Mouse (Mus musculus) kidney, postnatal 4 days (tissue): ENCODE measurements around the gene Lrrc38.
A peak's percentile ranks its signal among the peaks of the same experiment; 100 is the strongest.
"Not testable (repeated sequence)": the region's sequence is repeated elsewhere in the genome, so short reads cannot be mapped to it uniquely, and the experiment has no call there.

Experiments
- DNase-seq, 2 experiments: peaks; one replicate each; pipeline ENCODE4 v3.0.0; 2021; ENCODE audit warnings: mixed read lengths in 2 of 2

Lrrc38 gene

DNA sequence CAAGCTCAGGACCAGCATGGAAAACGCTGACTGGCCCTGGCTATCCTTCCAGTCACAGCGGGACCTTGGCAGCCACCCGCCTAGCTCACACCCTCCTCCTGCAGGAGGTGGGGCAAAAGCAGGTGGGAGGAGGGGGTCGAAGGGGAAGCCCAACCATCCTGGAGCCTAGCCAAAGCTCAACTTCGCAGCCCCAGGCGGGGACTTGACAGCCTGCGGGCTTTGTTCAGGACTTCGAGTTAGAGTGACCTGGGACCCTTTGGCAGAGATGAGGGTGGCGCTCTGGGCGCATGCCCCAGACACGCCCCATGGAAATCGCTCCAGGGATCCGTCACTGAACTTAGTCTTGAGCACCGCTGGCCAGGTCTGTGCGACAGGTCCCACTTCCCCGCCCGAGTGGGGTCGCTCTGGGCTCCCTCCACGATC lies at the start of gene Lrrc38:
TSS of gene Lrrc38 (plus strand) at position 274 of the 423 bp plus-strand sequence.
- peak; percentile 15 to 34 for DNase-seq

- DNase-seq, result no peak
These were observed 49.4 kb upstream of the Lrrc38 start for GRCm38 (mm10) chr4:143300113-143300688.

GRCm38 (mm10) chr4:143301042-143301441 lies 48.5 kb upstream of the Lrrc38 start:
- DNase-seq, result no peak

DNA sequence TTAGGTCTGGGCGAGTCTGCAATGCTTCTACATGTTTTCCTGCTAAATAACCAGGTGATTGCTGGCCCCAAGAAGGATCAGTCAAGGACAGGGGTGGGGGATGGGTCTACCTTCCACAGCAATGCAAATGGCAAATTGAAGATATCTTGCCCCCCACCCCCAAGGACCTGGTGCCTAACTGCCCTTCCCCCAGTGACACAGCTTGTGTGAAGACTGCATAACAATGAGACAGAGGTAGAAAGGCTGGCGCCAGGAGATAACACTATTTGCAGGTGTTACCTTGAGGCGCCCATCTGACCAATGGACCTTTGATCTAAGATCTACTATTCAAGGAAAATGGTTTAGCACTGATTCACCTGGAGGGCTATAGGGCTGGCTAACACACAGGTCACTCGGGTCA lies 47.7 kb upstream of the Lrrc38 start:
- no peak for DNase-seq

- DNase-seq, result no peak
These were observed 47.2 kb upstream of the Lrrc38 start for GRCm38 (mm10) chr4:143302279-143302890.

GRCm38 (mm10) chr4:143305031-143305430 lies 44.5 kb upstream of the Lrrc38 start:
- no peak for DNase-seq

- no peak for DNase-seq
These were observed 43.4 kb upstream of the Lrrc38 start for GRCm38 (mm10) chr4:143305987-143306772.

DNA sequence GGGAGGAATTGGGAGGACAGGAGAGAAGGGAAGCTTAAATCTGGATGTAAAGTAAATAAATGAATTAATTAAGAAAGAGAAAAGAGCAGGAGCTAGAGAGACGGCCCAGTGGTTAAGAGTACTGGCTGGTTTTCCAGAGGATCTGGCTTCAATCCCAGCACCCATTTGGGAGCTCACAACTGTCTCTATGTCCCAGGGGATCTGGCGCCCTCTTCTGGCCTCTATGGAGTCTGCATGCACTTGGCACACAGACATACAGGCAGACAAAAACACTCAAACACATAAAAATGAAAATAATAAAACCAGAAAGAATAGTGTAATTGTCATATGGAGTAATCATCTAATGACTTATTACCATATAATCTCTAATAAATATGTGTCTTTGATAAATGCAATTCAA lies 38.2 kb upstream of the Lrrc38 start:
- peak; percentile 41 to 48 for DNase-seq

GRCm38 (mm10) chr4:143313299-143313698 lies 36.3 kb upstream of the Lrrc38 start:
- DNase-seq, result no peak

GRCm38 (mm10) chr4:143324176-143324924 lies 25.2 kb upstream of the Lrrc38 start:
- no peak for DNase-seq

DNA sequence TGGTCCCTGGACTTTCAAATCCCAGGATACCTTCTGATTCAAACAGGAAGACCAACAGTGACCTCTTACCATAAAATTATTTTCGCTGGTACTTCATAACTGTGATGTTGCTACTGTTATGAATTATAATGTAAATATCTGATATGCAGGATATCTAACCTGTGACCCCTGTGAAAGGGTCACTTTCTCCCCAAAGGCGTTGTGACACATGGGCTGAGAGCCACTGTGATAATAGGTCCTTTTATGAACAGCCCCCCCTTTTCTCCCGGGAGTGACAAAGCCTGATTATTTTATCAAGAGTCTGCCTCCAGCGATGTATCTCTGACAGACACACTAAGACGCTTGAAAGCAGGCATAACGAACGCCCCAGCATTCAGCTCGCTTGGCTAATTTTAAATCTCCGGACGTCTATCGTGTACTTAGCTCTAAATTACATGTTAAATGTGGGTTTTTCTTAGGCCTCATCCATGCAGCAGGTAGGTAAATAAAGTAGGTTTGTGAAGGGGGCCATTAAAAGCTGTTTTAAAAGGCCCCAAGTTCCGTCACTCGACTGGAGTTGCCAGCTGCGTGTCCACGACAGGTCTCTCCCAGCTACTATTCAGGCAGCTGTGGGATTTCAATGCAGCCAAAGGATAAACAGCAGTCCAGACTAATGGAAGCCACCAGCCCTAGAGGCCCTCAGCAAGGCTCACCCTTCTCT lies 24.5 kb upstream of the Lrrc38 start:
- no peak for DNase-seq

DNA sequence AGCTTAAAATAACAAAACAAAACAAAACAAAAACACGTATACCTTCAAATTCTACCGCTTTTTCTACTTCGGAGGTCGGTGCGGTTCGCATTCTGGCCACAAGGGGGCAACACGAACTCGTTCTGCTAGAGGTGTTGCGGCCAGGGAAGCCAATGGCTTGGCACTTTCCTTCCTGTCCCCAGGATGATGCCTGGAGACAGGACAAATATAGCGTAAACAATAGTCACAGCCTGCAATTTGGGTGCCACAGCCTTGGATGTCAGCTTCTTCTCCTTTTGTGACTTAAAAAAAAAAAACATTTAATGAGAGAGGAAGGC lies 24.0 kb upstream of the Lrrc38 start:
- peak; percentile 89 to 90 for DNase-seq

DNA sequence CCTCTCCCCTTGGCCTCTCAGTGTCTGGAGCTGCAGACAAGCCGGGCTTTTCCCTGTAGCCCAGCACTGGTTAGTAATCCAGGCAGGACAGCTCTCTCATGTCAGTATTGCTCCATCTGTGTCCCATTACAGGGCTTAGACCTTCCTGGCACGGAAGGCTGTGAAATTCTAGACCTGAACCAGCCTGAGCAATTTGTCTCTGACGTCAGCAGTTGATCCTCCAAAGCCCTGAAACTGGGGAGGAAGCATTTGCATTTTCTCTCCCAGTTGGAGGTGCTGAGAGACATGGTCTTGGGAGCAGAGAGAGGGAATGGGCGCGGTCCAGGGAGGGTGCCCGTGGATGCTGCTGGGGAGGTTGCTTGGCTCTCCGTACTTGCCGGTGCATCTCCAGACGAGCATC lies 19.0 kb upstream of the Lrrc38 start:
- peak; percentile 12 to 27 for DNase-seq

DNA sequence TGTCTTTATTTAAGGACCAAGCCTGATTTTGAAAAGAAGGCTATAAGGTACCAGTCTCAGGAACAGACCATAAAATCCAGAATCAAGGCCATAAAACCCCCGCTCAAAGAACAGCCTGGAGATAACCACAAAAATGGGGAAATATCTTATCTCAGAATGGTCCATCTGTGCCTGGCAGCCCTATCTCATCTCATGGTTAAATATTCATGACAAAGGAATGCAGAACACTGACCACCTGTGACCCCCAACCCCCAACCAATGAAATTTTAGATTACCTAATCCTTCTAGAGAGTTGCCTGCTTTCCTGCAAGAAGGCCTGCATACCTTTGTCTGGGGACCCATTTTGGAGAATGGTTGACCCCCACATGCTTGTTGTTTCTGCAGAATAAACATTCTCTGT lies 17.8 kb upstream of the Lrrc38 start:
- DNase-seq, result no peak

DNA sequence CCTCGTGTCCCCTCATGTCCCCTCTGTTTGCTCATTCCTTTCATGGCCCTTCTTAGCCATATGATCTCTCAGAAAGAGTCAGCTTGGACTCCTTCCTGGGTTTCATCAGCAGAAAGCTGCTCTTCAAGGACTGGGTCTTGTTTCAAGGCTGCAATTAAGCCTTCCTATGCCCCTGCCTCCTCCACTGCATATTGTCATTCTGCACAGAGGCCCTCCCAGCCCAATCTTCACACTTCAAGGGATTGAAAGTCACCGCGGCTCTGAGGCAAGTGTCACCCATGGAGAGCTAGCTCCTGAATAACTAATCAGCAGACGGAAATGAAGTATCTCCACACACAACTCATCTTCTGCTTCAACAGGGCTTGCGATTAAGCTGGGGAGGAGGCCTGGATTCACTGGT lies 15.4 kb upstream of the Lrrc38 start:
- DNase-seq, result no peak

GRCm38 (mm10) chr4:143334995-143335394 lies 14.6 kb upstream of the Lrrc38 start:
- no peak for DNase-seq

DNA sequence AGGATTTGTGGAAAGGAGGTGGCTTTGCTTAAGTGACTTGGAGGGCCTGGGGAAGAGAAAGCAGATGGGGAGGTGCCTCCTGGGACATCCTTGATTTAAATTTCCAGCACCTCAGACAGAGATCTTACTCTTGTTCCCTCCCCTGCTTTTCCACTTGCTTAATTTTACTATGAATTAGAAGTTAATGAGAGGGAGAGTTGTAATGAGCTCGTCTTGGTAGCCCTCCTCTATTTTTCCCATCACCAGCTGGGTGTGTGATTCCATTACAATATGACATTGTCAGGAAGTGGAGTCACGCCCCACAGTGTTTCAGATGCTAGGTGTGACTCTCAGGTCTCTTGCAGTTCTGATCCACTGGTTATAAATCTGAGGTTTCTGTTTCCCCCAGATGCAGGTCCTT lies 13.5 kb upstream of the Lrrc38 start:
- DNase-seq, result no peak

DNA sequence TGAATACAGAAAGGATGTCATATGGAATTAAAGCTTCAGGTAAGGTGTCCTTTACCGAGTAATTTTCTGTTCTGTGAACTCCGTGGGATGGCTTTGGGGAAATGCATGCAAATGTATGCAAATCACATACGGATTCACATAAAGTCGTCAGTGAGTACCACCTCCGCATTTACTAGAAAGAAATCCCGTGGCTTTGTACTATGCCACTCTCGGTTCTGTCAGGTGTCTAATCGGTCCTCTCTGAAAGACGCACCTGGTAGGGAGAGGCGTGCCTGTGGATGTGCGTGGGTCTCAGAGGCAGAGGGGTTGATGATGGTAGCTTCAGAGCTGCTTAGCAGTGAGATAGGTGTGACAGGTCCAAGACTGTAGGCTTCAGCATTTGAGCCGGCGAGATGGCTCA lies 9.7 kb upstream of the Lrrc38 start:
- DNase-seq, result no peak

DNA sequence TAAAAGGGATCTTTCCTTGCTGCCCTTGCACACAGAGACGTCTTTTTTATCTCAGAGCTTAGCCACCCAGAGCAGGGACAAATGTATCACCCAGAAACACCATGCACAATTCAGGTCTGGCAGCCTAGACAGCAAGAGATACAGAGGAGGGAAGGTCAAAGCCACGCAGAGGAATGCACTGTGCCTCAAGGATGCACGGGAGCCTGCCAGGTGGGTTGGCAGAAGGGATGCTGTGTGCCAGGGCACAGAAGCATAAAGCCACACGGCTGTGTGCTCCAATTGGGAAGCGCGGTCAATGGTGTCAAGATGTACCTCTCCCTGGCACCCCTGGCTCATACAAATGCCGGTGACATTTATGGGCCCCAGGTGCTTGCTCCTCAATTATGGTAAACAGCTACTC lies 8.1 kb upstream of the Lrrc38 start:
- DNase-seq, result no peak

DNA sequence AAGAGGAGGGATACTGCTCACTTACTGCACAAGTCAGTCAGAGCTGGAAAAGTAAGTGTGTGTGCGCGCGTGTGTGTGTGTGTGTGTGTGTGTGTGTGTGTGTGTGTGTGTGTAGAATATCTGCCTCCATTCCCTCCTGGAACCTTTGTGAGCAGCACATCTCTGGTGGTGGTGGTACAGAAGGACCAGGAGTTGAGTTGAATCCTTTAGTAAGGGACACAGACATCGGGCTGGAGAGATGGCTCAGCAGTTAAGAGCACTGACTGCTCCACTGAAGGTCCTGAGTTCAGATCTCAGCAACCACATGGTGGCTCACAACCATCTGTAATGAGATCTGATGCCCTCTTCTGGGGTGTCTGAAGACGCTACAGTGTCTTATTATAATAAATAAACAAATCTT lies 4.1 kb upstream of the Lrrc38 start:
- not testable (repeated sequence) for DNase-seq

DNA sequence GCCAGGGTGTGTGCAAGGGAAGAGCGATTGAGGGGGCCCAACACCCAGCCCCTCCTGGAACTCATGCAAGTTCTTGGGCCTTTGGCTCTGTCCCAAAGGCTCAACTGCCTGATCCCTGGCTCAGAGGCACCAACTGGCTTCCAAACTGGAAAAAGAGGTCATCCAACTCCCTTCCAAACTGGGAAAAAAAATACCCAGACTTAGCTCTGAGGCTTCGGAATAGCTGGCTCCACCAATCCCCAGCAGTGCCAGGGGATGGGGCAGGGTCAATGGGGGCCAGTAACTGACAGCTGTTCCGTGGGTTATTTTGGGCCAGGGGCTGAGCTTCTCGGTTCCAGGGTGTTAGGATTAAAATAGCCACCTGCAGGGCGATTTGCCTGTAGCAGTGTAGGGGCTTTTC lies 879 bp upstream of the Lrrc38 start:
- no peak for DNase-seq

GRCm38 (mm10) chr4:143350047-143351015 lies 774 bp downstream of the Lrrc38 start:
- peak; percentile 9 to 29 for DNase-seq
